ENCODE assay signal across 10 mouse cellular contexts in the genomic region with DNA sequence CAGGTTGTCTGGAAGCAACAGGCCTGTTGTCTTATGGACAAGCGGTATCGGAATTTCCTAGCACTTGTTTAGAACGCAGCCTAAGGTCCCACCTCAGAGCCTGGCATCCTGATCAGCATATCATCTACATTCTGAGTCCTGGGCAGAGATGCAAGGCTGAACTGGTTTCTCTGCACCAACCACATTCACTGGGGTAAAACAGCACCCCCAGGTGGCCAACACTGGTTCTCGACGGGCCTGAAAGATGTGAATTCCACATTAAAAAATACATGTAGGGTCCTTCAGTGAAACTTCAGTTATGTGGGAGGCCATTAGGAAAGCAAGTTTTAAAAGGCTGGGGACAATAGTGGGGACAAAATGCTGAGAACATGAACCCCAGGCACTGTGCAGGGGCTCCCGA. TPM values are rescaled to one million over a fixed set of nuclear protein-coding genes. Genes with fewer than 3 reads are reported as not detected.
DNase-seq lines count a peak whose midpoint lies in the region; ATAC-seq and TF ChIP-seq lines count a peak whose summit lies in the region.
"Had no signal": no experiment of that assay in that cellular context is flagged by ENCODE, and none has a peak within 500 bp of the region (broad histone marks: within the 10 kb centered on the region; RNA-seq: fewer than 3 reads in every experiment).

No protein-coding gene starts in this region.

- no peak overlapping the region for H3K9ac ChIP-seq in heart, embryonic 11.5 days (ENCODE audit: low read depth, low read length)
- H3K9ac ChIP-seq: hindbrain, embryonic 15.5 days had no signal

- intact Hi-C loops in heart, postnatal 10 days (cut with DNase I): loop anchor here (2.0 to 5.0 kb wide), 3 partner anchors 81 to 189 kb away; a partner anchor contains a TSS
- intact Hi-C loops in left cerebral cortex, postnatal 25 days (cut with DNase I): loop anchor here (2.0 kb wide), 1 partner anchor 75 kb away; no protein-coding TSS in a partner anchor

- no peaks in the 10 kb centered on the region for H3K36me3 ChIP-seq in heart, embryonic 11.5 days (ENCODE audit: control insufficient read depth, insufficient read depth, low read length)
- H3K36me3 ChIP-seq: hindbrain, embryonic 15.5 days had no signal

- H3K9me3 ChIP-seq in heart, embryonic 11.5 days (replicated peaks; ENCODE audit: control insufficient read depth, low read length): no peaks in the 10 kb centered on the region
- H3K9me3 ChIP-seq: hindbrain, embryonic 15.5 days had no signal

- no peak for ATAC-seq in heart, embryonic 11.5 days (replicated peaks; ENCODE audit: insufficient number of reproducible peaks, low FRiP score, low TSS enrichment)
- no peak for ATAC-seq in activated CD4-positive, CD25-positive, alpha-beta regulatory T cell, adult 4 months

- H3K4me2 ChIP-seq in heart, embryonic 11.5 days: no peak overlapping the region
- H3K4me2 ChIP-seq: hindbrain, embryonic 15.5 days had no signal

- TF ChIP-seq POLR2A in bone marrow, adult 2 months (IDR thresholded peaks at IDR 0.05; ENCODE audit: borderline replicate concordance, control insufficient read depth, low read depth, low read length): no peak

- 0 out of 2 replicates have a peak, but pooled peaks cover 6% of the 10 kb centered on the region for H3K4me1 ChIP-seq in heart, embryonic 11.5 days (ENCODE audit: control insufficient read depth, insufficient read depth, low read length)
- no peaks in the 10 kb centered on the region for H3K4me1 ChIP-seq in bone marrow, adult 2 months (ENCODE audit: control insufficient read depth, insufficient read depth, low read length)

- TF ChIP-seq CTCF in bone marrow, adult 2 months (IDR thresholded peaks at IDR 0.05; ENCODE audit: control insufficient read depth, insufficient read depth, low read length): peak; percentile 45; the same call in 1 of the 2 replicates

- no peak overlapping the region for H3K4me3 ChIP-seq in heart, embryonic 11.5 days (ENCODE audit: low read depth, low read length)
- H3K4me3 ChIP-seq in bone marrow, adult 2 months (replicated peaks; ENCODE audit: control insufficient read depth, low read depth, low read length): no peak overlapping the region
- H3K4me3 ChIP-seq: hindbrain, embryonic 15.5 days had no signal

- H3K27ac ChIP-seq in heart, embryonic 11.5 days (ENCODE audit: low read depth, low read length): no peak overlapping the region
- no peak overlapping the region for H3K27ac ChIP-seq in bone marrow, adult 2 months (ENCODE audit: control insufficient read depth, insufficient read depth, low read depth, low read length, poor library complexity)
- H3K27ac ChIP-seq: hindbrain, embryonic 15.5 days had no signal

- peak; percentile 55 to 74 for DNase-seq in heart, postnatal 10 days
- peak; percentile 62 to 65 for DNase-seq in B cell, adult 2 months
- peak; percentile 76 for DNase-seq in gastrocnemius, postnatal 10 days
- DNase-seq in left cerebral cortex, postnatal 25 days (ENCODE audit: low spot score in 2 of 2): peak; percentile 66 to 77
- peak; percentile 72 to 78 for DNase-seq in right cerebral cortex, postnatal 10 days (ENCODE audit: low spot score in 2 of 2)

- no peaks in the 10 kb centered on the region for H3K27me3 ChIP-seq in heart, embryonic 11.5 days (ENCODE audit: control insufficient read depth, insufficient read depth, low read length)
- H3K27me3 ChIP-seq: hindbrain, embryonic 15.5 days had no signal

- WGBS in heart, embryonic 11.5 days (ENCODE audit: insufficient replicate concordance): 62% methylated on average over 6 of the region's 6 CpGs
- 61% methylated on average over 6 of the region's 6 CpGs for WGBS in bone marrow, adult 2 months

RNA-seq across cellular contexts. Expression of a gene that starts 20.0 kb away (rescaled TPM):
- not detected for total RNA-seq in heart, postnatal 10 days (2021)
- polyA plus RNA-seq in heart, embryonic 11.5 days (2014; fragmentation: Nextera tagmentation; extraction: Ambion mirVana): 0.21 TPM in 1 of 2 replicates, not detected in the other
- polyA plus RNA-seq in bone marrow, adult 2 months (2011; ENCODE audit: insufficient read depth, insufficient read length, low replicate concordance, missing spikeins): not detected in 2 replicates
- not detected for total RNA-seq in gastrocnemius, postnatal 10 days (2021)
- not detected for total RNA-seq in left cerebral cortex, postnatal 25 days (2021)
- polyA plus RNA-seq in activated CD4-positive, CD25-positive, alpha-beta regulatory T cell, adult 4 months (2017; shearing (Covaris generic)): not detected
- total RNA-seq: neutrophil, adult 5-6 weeks had no signal
- polyA plus RNA-seq: hindbrain, embryonic 15.5 days had no signal
